Mouse (Mus musculus) gastrocnemius, postnatal 4 days (tissue): ENCODE data around the gene Olfr1463. TPM values are rescaled to one million over a fixed set of nuclear protein-coding genes. Genes with fewer than 3 reads are reported as not detected.

ENCODE experiments used
- DNase-seq, 2 experiments: peaks; one replicate each; pipeline ENCODE4 v3.0.0; 2021 to 2022; ENCODE audit warnings: low spot score in 2 of 2, mixed read lengths in 2 of 2
- long read RNA-seq, 2 experiments: library from polyadenylated mRNA; stranded (forward); transcript quantifications; one replicate each; pipeline ENCODE4 v2.0.0; 2021
- total RNA-seq, 2 experiments: library from RNA; stranded (reverse); gene quantifications; 2 replicates each; pipeline ENCODE4 v1.2.3; 2021

Olfr1463 gene
- not detected for total RNA-seq
- long read RNA-seq, experiment 1 = 0 reads
- long read RNA-seq, experiment 2 = 0 reads

DNA sequence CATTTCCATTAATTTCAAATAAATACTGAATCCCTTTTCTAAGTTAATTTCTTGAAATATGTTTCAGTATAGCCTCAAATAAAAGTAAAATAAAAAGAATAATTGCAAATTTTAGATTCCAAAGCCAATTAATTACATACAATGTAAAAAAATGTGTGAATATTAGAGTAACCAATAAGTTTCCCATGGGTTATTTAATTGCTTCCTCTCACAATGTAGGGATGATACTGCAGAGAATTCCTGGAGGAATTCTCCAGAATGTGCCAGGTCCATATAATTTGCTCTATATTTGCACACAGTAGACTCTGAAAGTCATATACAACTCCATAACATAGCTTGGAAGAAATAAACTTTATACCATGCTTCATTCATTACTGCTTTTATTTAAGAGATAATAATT is at the start of gene Olfr1463:
Olfr1463 (plus strand) TSS at position 301 of the 400 bp plus-strand sequence.
- DNase-seq = no peak

DNA sequence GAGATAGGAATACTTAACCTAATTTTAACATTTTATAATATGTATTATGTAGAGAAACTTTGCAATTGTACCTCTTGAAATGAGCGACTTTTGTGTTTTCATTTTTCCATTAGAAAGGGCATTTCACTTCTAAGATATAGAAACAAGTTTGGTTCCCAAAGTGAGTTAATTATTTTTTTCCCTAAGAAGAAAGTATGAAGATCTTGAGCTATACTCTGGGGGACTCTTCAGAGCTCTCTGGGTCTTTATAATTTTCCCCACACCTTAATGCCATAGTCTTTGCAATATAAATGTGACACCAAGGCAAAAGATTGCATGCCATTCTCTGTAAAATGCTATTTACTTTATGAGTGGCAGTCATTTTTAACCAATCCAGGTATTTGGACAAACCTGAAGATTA is 45.7 kb upstream of the Olfr1463 start, which contains the start of gene Olfr1462:
Olfr1462 (plus strand) TSS at position 301 of the 400 bp plus-strand sequence.
- DNase-seq = no peak

DNA sequence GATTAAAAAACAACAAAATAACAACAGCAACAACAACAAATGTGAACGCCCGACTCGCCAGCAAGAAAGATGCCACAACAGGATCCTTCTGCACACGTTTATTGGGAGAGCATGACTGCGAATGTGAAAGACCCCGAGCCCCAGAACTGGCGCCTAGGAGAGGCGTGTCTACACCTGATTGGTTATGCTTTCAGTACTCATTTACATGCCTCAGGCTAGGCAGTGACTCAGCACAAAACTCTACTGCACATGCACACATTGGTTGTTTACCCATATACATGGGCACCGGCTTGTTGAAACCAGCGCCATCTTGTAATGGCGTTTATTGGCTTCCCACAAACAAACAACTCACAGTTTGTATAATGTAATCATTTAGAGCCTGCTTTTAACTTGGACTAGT is 9.5 kb upstream of the Olfr1463 start:
- DNase-seq = no peak

Other genes with a start within 250 kb of the Olfr1463 start
- gene Olfr1451, start 236.3 kb upstream of the Olfr1463 start, total RNA-seq = not detected
- not detected for gene Olfr1453, start 203.0 kb upstream of the Olfr1463 start, total RNA-seq
- not detected for gene Olfr1454, start 170.7 kb upstream of the Olfr1463 start, total RNA-seq
- not detected for gene Olfr1457, start 133.4 kb upstream of the Olfr1463 start, total RNA-seq
- not detected for gene Olfr1458, start 124.6 kb upstream of the Olfr1463 start, total RNA-seq
- gene Olfr1459, start 81.8 kb upstream of the Olfr1463 start, total RNA-seq = under 1 TPM; 0.02 to 0.03 TPM
- gene Olfr1461, start 68.3 kb upstream of the Olfr1463 start, total RNA-seq = not detected
- gene Olfr1462, start 45.6 kb upstream of the Olfr1463 start, total RNA-seq = not detected
- not detected for gene Olfr1465, start 84.2 kb downstream of the Olfr1463 start, total RNA-seq
- gene Olfr1466, start 107.5 kb downstream of the Olfr1463 start, total RNA-seq = not detected
- gene Olfr1467, start 130.9 kb downstream of the Olfr1463 start, total RNA-seq = not detected
- gene Olfr1469, start 176.5 kb downstream of the Olfr1463 start, total RNA-seq = not detected
- gene Olfr1471, start 212.1 kb downstream of the Olfr1463 start, total RNA-seq = not detected
- gene Olfr1472, start 224.8 kb downstream of the Olfr1463 start, total RNA-seq = not detected
- not detected for gene Olfr1474, start 238.2 kb downstream of the Olfr1463 start, total RNA-seq
- not detected for gene Olfr1475, start 248.9 kb downstream of the Olfr1463 start, total RNA-seq